Mouse (Mus musculus): ENCODE data around the gene Stpg2. TPM values are rescaled to one million over a fixed set of nuclear protein-coding genes. Genes with fewer than 3 reads are reported as not detected.
"Not testable (repeated sequence)": the region's sequence is repeated elsewhere in the genome, so short reads cannot be mapped to it uniquely, and the experiment has no call there.

Stpg2 gene
- polyA plus RNA-seq, 1 experiment from 2014 or later: 0.06 TPM

DNA sequence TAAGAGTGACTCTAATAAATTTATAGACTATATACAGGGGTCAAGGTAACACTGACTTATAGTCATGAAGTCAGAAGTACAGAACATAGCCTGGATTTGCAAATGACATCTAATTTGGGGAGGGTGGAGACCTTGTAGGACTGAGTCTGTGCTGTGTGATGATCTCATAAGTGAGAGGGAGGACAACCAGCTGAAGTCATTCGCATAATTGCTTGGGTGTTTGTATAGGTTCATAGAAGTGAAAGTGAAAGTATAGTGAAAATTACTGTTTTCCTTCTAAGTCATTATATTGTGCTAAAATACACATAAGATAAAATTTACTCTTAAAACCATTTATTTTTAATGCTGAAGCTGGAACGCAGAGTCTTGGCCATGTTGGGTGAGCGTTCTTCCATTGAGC lies 459.6 kb downstream of the Stpg2 start:
- no peak for ATAC-seq (ENCODE audit: low FRiP score, low read depth)
- no peaks in the 10 kb centered on the region for H3K27me3 ChIP-seq
- no peaks in the 10 kb centered on the region for H3K9me3 ChIP-seq
- no peaks in the 10 kb centered on the region for H3K36me3 ChIP-seq
- no peaks in the 10 kb centered on the region for H3K4me1 ChIP-seq (replicated peaks)
- H3K4me2 ChIP-seq: no peak overlapping the region
- no peak overlapping the region for H3K4me3 ChIP-seq
- WGBS: 95% methylated on average over 3 of the region's 3 CpGs
- H3K27ac ChIP-seq (replicated peaks): no peak overlapping the region
- no peak overlapping the region for H3K9ac ChIP-seq

DNA sequence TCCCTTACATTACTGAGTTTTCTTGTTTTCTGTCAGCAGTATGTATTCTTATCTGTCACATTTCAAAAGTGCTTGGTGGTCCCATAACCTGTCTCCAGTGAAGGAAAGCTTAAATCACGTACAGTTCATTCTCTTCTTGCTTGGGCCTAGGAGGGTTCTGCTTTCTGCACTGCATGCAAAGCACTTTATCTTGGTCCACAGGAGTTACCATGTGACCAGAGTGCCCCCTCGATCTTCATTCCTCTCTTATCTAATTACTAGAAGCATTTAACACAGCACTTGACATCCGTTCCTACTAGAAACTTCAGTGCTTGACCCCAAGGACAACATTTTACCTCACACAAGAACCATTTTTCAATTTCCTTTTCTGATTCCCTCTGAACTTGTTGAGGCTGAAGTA lies 470.7 kb downstream of the Stpg2 start:
- H3K4me1 ChIP-seq (replicated peaks): no peaks in the 10 kb centered on the region
- no peak for ATAC-seq (ENCODE audit: low FRiP score, low read depth)
- H3K4me2 ChIP-seq: no peak overlapping the region
- 84% methylated on average over 3 of the region's 3 CpGs for WGBS
- no peaks in the 10 kb centered on the region for H3K36me3 ChIP-seq
- no peaks in the 10 kb centered on the region for H3K9me3 ChIP-seq
- H3K27me3 ChIP-seq: no peaks in the 10 kb centered on the region
- no peak overlapping the region for H3K27ac ChIP-seq (replicated peaks)
- H3K9ac ChIP-seq: no peak overlapping the region
- H3K4me3 ChIP-seq: no peak overlapping the region

DNA sequence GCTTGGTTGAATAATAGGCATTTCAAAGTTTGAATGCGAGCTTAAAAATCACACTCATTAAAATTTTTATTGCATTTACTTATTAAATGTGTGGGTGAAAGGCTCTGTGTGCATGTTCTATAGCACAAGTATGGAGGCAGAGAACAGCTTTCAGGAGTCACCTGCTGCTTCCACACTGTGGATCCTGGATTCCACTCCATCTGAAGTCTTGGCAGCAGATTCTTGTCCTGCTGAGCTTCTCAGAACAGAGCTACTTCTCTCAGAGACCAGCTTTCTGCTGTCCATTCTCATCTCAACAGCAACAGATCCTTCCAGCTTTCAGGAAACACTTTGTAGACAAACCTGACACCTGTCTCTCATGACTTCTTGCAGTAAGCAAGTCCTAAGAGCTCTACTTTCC lies 471.2 kb downstream of the Stpg2 start:
- H3K4me1 ChIP-seq (replicated peaks): no peaks in the 10 kb centered on the region
- H3K4me3 ChIP-seq: no peak overlapping the region
- WGBS: 98% methylated on average over 1 of the region's 1 CpGs
- no peak overlapping the region for H3K9ac ChIP-seq
- no peak for ATAC-seq (ENCODE audit: low FRiP score, low read depth)
- no peaks in the 10 kb centered on the region for H3K9me3 ChIP-seq
- H3K27ac ChIP-seq (replicated peaks): no peak overlapping the region
- H3K4me2 ChIP-seq: no peak overlapping the region
- H3K27me3 ChIP-seq: no peaks in the 10 kb centered on the region
- no peaks in the 10 kb centered on the region for H3K36me3 ChIP-seq

DNA sequence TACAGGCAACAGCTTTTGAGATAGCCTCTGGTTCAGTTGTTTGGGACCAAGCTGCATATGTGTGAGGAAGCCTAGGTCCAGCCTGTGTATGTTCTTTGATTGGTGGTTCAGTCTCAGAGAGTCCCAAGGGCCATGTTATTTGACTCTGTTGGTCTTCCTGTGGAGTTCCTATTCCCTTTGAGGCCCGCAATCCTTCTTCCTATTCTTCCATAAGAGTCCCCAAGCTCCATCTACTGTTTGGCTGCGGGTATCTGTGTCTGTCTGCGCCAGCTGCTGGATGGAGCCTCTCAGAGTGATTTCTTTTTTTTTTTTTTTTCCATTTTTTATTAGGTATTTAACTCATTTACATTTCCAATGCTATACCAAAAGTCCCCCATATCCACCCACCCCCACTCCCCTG lies 498.7 kb downstream of the Stpg2 start:
- not testable (repeated sequence) for ATAC-seq (ENCODE audit: low FRiP score, low read depth); H3K36me3 ChIP-seq; H3K27me3 ChIP-seq; H3K9ac ChIP-seq; H3K27ac ChIP-seq (replicated peaks); H3K4me2 ChIP-seq; H3K4me3 ChIP-seq; H3K4me1 ChIP-seq (replicated peaks); H3K9me3 ChIP-seq
- WGBS: 96% methylated on average over 3 of the region's 3 CpGs

DNA sequence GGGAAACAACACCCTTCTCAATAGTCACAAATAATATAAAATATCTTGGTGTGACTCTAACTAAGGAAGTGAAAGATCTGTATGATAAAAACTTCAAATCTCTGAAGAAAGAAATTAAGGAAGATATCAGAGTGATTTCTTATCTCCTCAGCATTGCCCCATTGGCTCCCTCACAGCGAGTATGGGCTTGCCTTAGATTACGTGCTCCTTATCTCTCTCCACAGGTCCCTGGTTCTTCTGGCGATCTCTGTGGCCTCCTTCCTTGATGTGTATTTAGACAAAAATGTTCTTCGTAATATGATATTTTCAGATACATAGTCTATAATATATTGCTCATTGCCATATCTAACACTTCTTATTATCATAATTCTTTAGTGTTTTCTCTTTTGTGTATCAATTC lies 501.9 kb downstream of the Stpg2 start:
- WGBS: 96% methylated on average over 4 of the region's 4 CpGs
- H3K4me3 ChIP-seq; H3K27me3 ChIP-seq; H3K4me2 ChIP-seq; H3K4me1 ChIP-seq (replicated peaks); ATAC-seq (ENCODE audit: low FRiP score, low read depth); H3K9me3 ChIP-seq; H3K9ac ChIP-seq; H3K27ac ChIP-seq (replicated peaks); H3K36me3 ChIP-seq: not testable (repeated sequence)

DNA sequence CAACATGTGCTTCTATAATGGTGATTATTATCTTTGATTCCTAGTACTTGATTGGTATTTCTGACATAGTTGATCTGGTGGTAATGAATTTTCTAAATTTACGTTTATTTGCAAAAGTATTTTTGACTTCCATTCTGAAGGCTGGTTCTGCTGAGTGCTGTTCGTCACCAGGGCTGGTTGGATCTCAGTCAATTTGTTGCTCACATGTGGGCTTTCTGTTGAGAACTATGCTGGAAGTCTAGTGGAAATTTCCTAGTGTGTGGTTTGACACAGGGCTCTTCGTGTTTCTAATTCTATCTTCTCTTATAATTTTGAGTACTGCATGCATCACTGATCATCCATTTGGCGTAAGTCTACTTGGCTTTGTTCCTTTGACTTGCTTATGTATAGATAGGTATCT lies 504.3 kb downstream of the Stpg2 start:
- Histone ChIP-seq H3K4me1 (replicated peaks) (no peaks in the 10 kb centered on the region), H3K36me3 (no peaks in the 10 kb centered on the region), H3K9ac (no peak overlapping the region), H3K27ac (replicated peaks) (no peak overlapping the region), H3K4me2 (no peak overlapping the region), H3K4me3 (no peak overlapping the region), H3K9me3 (no peaks in the 10 kb centered on the region), H3K27me3 (no peaks in the 10 kb centered on the region)
- no peak for ATAC-seq (ENCODE audit: low FRiP score, low read depth)
- 86% methylated on average over 4 of the region's 4 CpGs for WGBS

DNA sequence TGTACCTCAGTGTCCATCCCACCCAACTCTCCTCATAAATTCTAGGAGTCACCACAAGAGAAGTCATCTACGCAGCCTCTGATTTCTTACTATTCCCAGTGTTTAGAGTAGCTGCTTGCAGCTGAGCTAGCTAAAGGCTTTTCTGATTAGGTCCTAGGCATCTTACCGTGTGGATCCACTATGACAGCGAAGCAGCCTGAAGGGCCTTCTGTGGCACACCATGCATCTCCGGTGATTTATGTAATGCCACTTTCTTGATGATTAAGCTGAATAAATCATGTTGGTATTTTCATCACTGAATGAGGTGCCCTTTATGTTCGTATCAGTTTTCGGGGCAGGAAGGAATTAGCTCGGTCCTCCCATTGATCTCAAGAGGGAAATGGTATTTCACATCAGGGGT lies 523.3 kb downstream of the Stpg2 start:
- no peaks in the 10 kb centered on the region for H3K27me3 ChIP-seq
- no peaks in the 10 kb centered on the region for H3K36me3 ChIP-seq
- no peaks in the 10 kb centered on the region for H3K9me3 ChIP-seq
- H3K27ac ChIP-seq (replicated peaks): no peak overlapping the region
- no peaks in the 10 kb centered on the region for H3K4me1 ChIP-seq (replicated peaks)
- ATAC-seq (ENCODE audit: low FRiP score, low read depth): no peak
- no peak overlapping the region for H3K9ac ChIP-seq
- no peak overlapping the region for H3K4me3 ChIP-seq
- WGBS: 71% methylated on average over 7 of the region's 7 CpGs
- H3K4me2 ChIP-seq: no peak overlapping the region

DNA sequence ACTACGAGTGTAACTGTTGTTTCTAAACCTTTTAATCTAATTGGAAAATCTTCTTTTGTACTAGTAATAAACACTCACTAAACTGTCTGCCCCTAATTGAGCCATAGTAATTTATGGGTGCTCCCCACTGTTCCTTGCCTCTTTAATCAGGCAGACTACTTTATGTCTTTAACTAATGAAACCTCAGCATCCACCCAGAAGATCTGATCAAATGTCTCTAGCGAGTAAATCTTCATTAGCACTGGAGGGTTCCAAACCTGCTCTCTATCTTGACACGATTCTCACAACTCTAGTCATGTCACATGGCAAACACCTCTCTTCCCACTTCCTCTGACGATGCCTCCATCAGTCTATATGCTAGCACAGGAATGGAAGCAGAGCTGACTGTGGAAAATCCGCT lies 523.8 kb downstream of the Stpg2 start:
- H3K9me3 ChIP-seq: no peaks in the 10 kb centered on the region
- H3K27me3 ChIP-seq: no peaks in the 10 kb centered on the region
- no peak overlapping the region for H3K9ac ChIP-seq
- H3K4me3 ChIP-seq: no peak overlapping the region
- H3K4me1 ChIP-seq (replicated peaks): no peaks in the 10 kb centered on the region
- H3K4me2 ChIP-seq: no peak overlapping the region
- no peak overlapping the region for H3K27ac ChIP-seq (replicated peaks)
- H3K36me3 ChIP-seq: no peaks in the 10 kb centered on the region
- 65% methylated on average over 5 of the region's 5 CpGs for WGBS
- ATAC-seq (ENCODE audit: low FRiP score, low read depth): no peak

DNA sequence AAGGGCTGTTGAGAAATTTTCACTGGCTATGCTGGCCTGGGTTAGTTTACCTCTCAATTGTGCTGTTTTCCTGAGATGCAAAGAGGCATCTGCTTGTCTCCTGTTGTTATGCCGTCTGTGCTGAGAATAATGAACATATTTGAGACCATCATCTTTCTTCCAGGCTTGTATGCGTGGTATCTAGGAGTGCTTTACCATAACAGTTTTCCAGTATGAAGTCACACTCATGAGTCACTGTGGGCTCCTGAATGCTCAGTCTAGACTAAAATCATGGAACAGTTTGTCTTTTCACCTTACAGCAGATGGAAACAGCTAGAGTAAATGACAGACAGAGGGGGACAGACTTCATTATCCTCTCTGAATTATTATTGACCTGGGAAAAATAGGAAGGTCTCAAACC lies 527.7 kb downstream of the Stpg2 start:
- Histone ChIP-seq H3K4me1 (replicated peaks) (no peaks in the 10 kb centered on the region), H3K4me3 (no peak overlapping the region), H3K9ac (no peak overlapping the region), H3K4me2 (no peak overlapping the region), H3K27ac (replicated peaks) (no peak overlapping the region), H3K9me3 (no peaks in the 10 kb centered on the region), H3K36me3 (no peaks in the 10 kb centered on the region), H3K27me3 (no peaks in the 10 kb centered on the region)
- WGBS: 85% methylated on average over 2 of the region's 2 CpGs
- no peak for ATAC-seq (ENCODE audit: low FRiP score, low read depth)

DNA sequence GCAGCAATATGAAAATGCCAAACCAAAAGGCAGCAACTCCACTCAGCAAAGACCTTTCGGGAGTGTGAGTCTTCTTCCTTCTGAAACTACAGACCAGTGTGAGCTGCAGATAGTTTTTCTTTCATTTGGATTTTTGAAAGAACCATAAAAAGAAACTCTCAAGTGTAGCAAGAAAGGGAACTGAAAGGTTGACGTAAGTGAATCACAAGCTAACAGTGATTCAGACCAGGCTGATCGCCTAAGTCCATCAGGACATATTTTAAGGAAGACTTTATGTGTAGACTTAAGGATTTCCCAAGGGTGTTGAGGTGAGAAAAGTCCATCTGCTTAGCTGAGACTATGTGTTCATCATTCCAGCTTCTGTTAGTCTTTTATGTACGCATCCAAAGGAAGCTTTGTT lies 533.9 kb downstream of the Stpg2 start:
- Histone ChIP-seq H3K9me3 (no peaks in the 10 kb centered on the region), H3K4me1 (replicated peaks) (no peaks in the 10 kb centered on the region), H3K27ac (replicated peaks) (no peak overlapping the region), H3K4me3 (no peak overlapping the region), H3K4me2 (no peak overlapping the region), H3K36me3 (no peaks in the 10 kb centered on the region), H3K27me3 (no peaks in the 10 kb centered on the region), H3K9ac (no peak overlapping the region)
- WGBS: 93% methylated on average over 4 of the region's 4 CpGs
- no peak for ATAC-seq (ENCODE audit: low FRiP score, low read depth)

Other genes with a start within 250 kb of the Stpg2 start
- gene Rap1gds1, start 130.5 kb upstream of the Stpg2 start, polyA plus RNA-seq (2015; fragmentation: Nextera tagmentation; extraction: Ambion mirVana): 87.9 and 96.8 TPM in 2 replicates

Measured in hindbrain, embryonic 15.5 days (tissue).